Mouse (Mus musculus): ENCODE measurements around the gene Vamp8. TPM values are rescaled to one million over a fixed set of nuclear protein-coding genes. Genes with fewer than 3 reads are reported as not detected.
A peak's percentile ranks its signal among the peaks of the same experiment; 100 is the strongest.

The Vamp8 gene
- total RNA-seq, 1 experiment from 2014 or later = 270 TPM

- peak; percentile 63 to 76 for ATAC-seq (replicated peaks in 1 of 2; ENCODE audit: insufficient read depth in 1 of 2, low FRiP score in 2 of 2, low TSS enrichment in 1 of 2, low read depth in 1 of 2, poor library complexity in 2 of 2, severe bottlenecking in 2 of 2)
These were observed 10.3 kb downstream of the Vamp8 start, which contains the start of gene Vamp5 for GRCm38 (mm10) chr6:72380131-72380770. Gene Vamp5 (minus strand): TSS chr6:72380468.

- ATAC-seq (replicated peaks in 1 of 2; ENCODE audit: insufficient read depth in 1 of 2, low FRiP score in 2 of 2, low TSS enrichment in 1 of 2, low read depth in 1 of 2, poor library complexity in 2 of 2, severe bottlenecking in 2 of 2) = peak; percentile 35 to 46
These were observed 10.9 kb downstream of the Vamp8 start for GRCm38 (mm10) chr6:72379377-72380130.

- ATAC-seq (replicated peaks in 1 of 2; ENCODE audit: insufficient read depth in 1 of 2, low FRiP score in 2 of 2, low TSS enrichment in 1 of 2, low read depth in 1 of 2, poor library complexity in 2 of 2, severe bottlenecking in 2 of 2) = no peak
These were observed 11.8 kb downstream of the Vamp8 start for GRCm38 (mm10) chr6:72378510-72379234.

GRCm38 (mm10) chr6:72374820-72375563 lies 15.5 kb downstream of the Vamp8 start:
- peak; percentile 68 to 72 for ATAC-seq (replicated peaks in 1 of 2; ENCODE audit: insufficient read depth in 1 of 2, low FRiP score in 2 of 2, low TSS enrichment in 1 of 2, low read depth in 1 of 2, poor library complexity in 2 of 2, severe bottlenecking in 2 of 2)

- ATAC-seq (replicated peaks in 1 of 2; ENCODE audit: insufficient read depth in 1 of 2, low FRiP score in 2 of 2, low TSS enrichment in 1 of 2, low read depth in 1 of 2, poor library complexity in 2 of 2, severe bottlenecking in 2 of 2) = no peak
These were observed 16.3 kb downstream of the Vamp8 start for GRCm38 (mm10) chr6:72374206-72374605.

GRCm38 (mm10) chr6:72373184-72373583 lies 17.3 kb downstream of the Vamp8 start:
- ATAC-seq (replicated peaks in 1 of 2; ENCODE audit: insufficient read depth in 1 of 2, low FRiP score in 2 of 2, low TSS enrichment in 1 of 2, low read depth in 1 of 2, poor library complexity in 2 of 2, severe bottlenecking in 2 of 2) = no peak

- ATAC-seq (replicated peaks in 1 of 2; ENCODE audit: insufficient read depth in 1 of 2, low FRiP score in 2 of 2, low TSS enrichment in 1 of 2, low read depth in 1 of 2, poor library complexity in 2 of 2, severe bottlenecking in 2 of 2) = no peak
These were observed 18.9 kb downstream of the Vamp8 start for GRCm38 (mm10) chr6:72371571-72371970.

GRCm38 (mm10) chr6:72371147-72371546 lies 19.4 kb downstream of the Vamp8 start:
- ATAC-seq (replicated peaks in 1 of 2; ENCODE audit: insufficient read depth in 1 of 2, low FRiP score in 2 of 2, low TSS enrichment in 1 of 2, low read depth in 1 of 2, poor library complexity in 2 of 2, severe bottlenecking in 2 of 2) = no peak

GRCm38 (mm10) chr6:72370091-72370490 lies 20.4 kb downstream of the Vamp8 start:
- ATAC-seq (replicated peaks in 1 of 2; ENCODE audit: insufficient read depth in 1 of 2, low FRiP score in 2 of 2, low TSS enrichment in 1 of 2, low read depth in 1 of 2, poor library complexity in 2 of 2, severe bottlenecking in 2 of 2) = no peak

- no peak; a peak in 1 of 4 replicates for ATAC-seq (replicated peaks in 1 of 2; ENCODE audit: insufficient read depth in 1 of 2, low FRiP score in 2 of 2, low TSS enrichment in 1 of 2, low read depth in 1 of 2, poor library complexity in 2 of 2, severe bottlenecking in 2 of 2)
These were observed 20.9 kb downstream of the Vamp8 start for GRCm38 (mm10) chr6:72369557-72369956.

- no peak for ATAC-seq (replicated peaks in 1 of 2; ENCODE audit: insufficient read depth in 1 of 2, low FRiP score in 2 of 2, low TSS enrichment in 1 of 2, low read depth in 1 of 2, poor library complexity in 2 of 2, severe bottlenecking in 2 of 2)
These were observed 23.0 kb downstream of the Vamp8 start for GRCm38 (mm10) chr6:72367460-72367974.

GRCm38 (mm10) chr6:72366844-72367443 lies 23.6 kb downstream of the Vamp8 start, which contains the start of gene Rnf181:
Gene Rnf181 (minus strand): TSS chr6:72366956.
- ATAC-seq (replicated peaks in 1 of 2; ENCODE audit: insufficient read depth in 1 of 2, low FRiP score in 2 of 2, low TSS enrichment in 1 of 2, low read depth in 1 of 2, poor library complexity in 2 of 2, severe bottlenecking in 2 of 2) = no peak

- no peak for ATAC-seq (replicated peaks in 1 of 2; ENCODE audit: insufficient read depth in 1 of 2, low FRiP score in 2 of 2, low TSS enrichment in 1 of 2, low read depth in 1 of 2, poor library complexity in 2 of 2, severe bottlenecking in 2 of 2)
These were observed 24.2 kb downstream of the Vamp8 start for GRCm38 (mm10) chr6:72366304-72366703.

GRCm38 (mm10) chr6:72364985-72365384 lies 25.5 kb downstream of the Vamp8 start:
- no peak for ATAC-seq (replicated peaks in 1 of 2; ENCODE audit: insufficient read depth in 1 of 2, low FRiP score in 2 of 2, low TSS enrichment in 1 of 2, low read depth in 1 of 2, poor library complexity in 2 of 2, severe bottlenecking in 2 of 2)

- ATAC-seq (replicated peaks in 1 of 2; ENCODE audit: insufficient read depth in 1 of 2, low FRiP score in 2 of 2, low TSS enrichment in 1 of 2, low read depth in 1 of 2, poor library complexity in 2 of 2, severe bottlenecking in 2 of 2) = no peak
These were observed 26.5 kb downstream of the Vamp8 start for GRCm38 (mm10) chr6:72364009-72364408.

GRCm38 (mm10) chr6:72362132-72363028 lies 28.1 kb downstream of the Vamp8 start:
- ATAC-seq (replicated peaks in 1 of 2; ENCODE audit: insufficient read depth in 1 of 2, low FRiP score in 2 of 2, low TSS enrichment in 1 of 2, low read depth in 1 of 2, poor library complexity in 2 of 2, severe bottlenecking in 2 of 2) = peak; percentile 97

Measured in hematopoietic stem cell, adult 5-6 weeks (primary cell).